Mouse (Mus musculus) limb, embryonic 14.5 days (tissue): Measurements from ENCODE around the gene Hlcs. TPM values are rescaled to one million over a fixed set of nuclear protein-coding genes. Genes with fewer than 3 reads are reported as not detected.

Source experiments
- ATAC-seq: fragments of 200-750 bp; cut with Nextera tagmentation; 2 replicates; pipeline ENCODE4 v1.8.0; 2017; ENCODE audit warnings: low read depth, moderate number of reproducible peaks, moderate TSS enrichment; ENCODE audit not compliant: low FRiP score
- DNase-seq: peaks from one replicate; pipeline ENCODE4 v3.0.0-alpha.2; 2015; ENCODE audit warnings: low spot score
- H3K27ac ChIP-seq: fragments of 300-500 bp; sonication (generic); replicated peaks from 2 replicates; pipeline ENCODE4 v1.5.1; 2014; ENCODE audit warnings: low read depth, mild to moderate bottlenecking, low read length, moderate library complexity, mixed read lengths
- H3K27me3 ChIP-seq: fragments of 300-500 bp; sonication (generic); 2 replicates; pipeline ENCODE4 v1.6.1; 2014; ENCODE audit warnings: low read length, mixed read lengths; ENCODE audit not compliant: control insufficient read depth, insufficient read depth
- H3K36me3 ChIP-seq: fragments of 300-500 bp; sonication (generic); 2 replicates; pipeline ENCODE4 v1.6.1; 2014; ENCODE audit warnings: mild to moderate bottlenecking, low read length, moderate library complexity, mixed read lengths; ENCODE audit not compliant: control insufficient read depth, insufficient read depth
- H3K4me1 ChIP-seq: fragments of 300-500 bp; sonication (generic); 2 replicates; pipeline ENCODE4 v1.6.1; 2014; ENCODE audit warnings: antibody characterized with exemption, low read length, mixed read lengths; ENCODE audit not compliant: control insufficient read depth, insufficient read depth
- H3K4me2 ChIP-seq: fragments of 300-500 bp; sonication (generic); replicated peaks from 2 replicates; pipeline ENCODE4 v1.6.1; 2014; ENCODE audit warnings: low read depth, mild to moderate bottlenecking, low read length, moderate library complexity; ENCODE audit not compliant: severe bottlenecking
- H3K4me3 ChIP-seq: fragments of 300-500 bp; sonication (generic); replicated peaks from 2 replicates; pipeline ENCODE4 v1.5.1; 2014; ENCODE audit warnings: low read length
- H3K9ac ChIP-seq: fragments of 300-500 bp; sonication (generic); 2 replicates; pipeline ENCODE4 v1.6.1; 2014; ENCODE audit warnings: mild to moderate bottlenecking, low read depth, low read length, moderate library complexity; ENCODE audit not compliant: severe bottlenecking
- H3K9me3 ChIP-seq: fragments of 300-500 bp; sonication (generic); 2 replicates; pipeline ENCODE4 v1.6.1; 2016; ENCODE audit warnings: low read length; ENCODE audit not compliant: control insufficient read depth
- POLR2A ChIP-seq: fragments of 200-500 bp; IDR thresholded peaks from 2 replicates; pipeline ENCODE4 v1.8.0; 2012; ENCODE audit warnings: inconsistent platforms, mild to moderate bottlenecking, moderate library complexity, borderline replicate concordance; ENCODE audit not compliant: insufficient read depth, insufficient read length; ENCODE audit errors: extremely low read depth
- WGBS: fragments of 180-500 bp; shearing (Covaris S2); extraction: QIAGEN DNeasy Blood & Tissue Kit; methylation state at CpG from one replicate; pipeline ENCODE4 v1.1.7; 2014; 5-methylcytosine and 5-hydroxymethylcytosine counted together
- polyA plus RNA-seq, 2 experiments: library from polyadenylated mRNA; depleted of rRNA in 1 of 2; stranded (reverse) in 1 of 2; unstranded in 1 of 2; fragments of >200 nt; fragmentation: Nextera tagmentation in 1 of 2; extraction: Ambion mirVana in 1 of 2; gene quantifications; 2 replicates each; pipeline versions ENCODE4 v1.2.1 to v1.2.3; 2012 to 2014

Gene Hlcs
- polyA plus RNA-seq, 2 experiments, result 6.3 to 7.1 TPM

DNA sequence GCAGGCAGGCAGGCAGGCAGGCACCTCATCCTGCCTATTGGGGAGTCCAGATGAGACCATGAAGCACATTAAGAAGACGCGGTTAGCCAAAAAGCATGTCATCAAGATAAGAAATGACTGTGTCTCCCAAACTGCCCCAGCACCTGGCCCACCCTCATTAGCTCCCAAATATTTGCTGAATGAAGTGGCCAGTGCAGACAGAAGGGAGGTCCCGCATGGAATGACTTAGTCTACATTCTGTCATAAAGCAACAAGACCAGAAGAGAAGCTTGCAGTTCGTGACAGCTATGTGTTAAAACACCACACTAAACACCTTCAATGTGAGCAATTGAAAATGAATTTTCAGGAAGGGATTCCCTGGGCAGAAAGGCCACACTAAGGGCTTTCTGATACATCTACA, 57.8 kb downstream of the Hlcs start:
- Histone ChIP-seq H3K9ac (no peak overlapping the region), H3K9me3 (no peaks in the 10 kb centered on the region), H3K4me2 (no peak overlapping the region), H3K36me3 (no peaks in the 10 kb centered on the region), H3K4me3 (no peak overlapping the region), H3K27ac (no peak overlapping the region), H3K4me1 (peaks cover 19% of the 10 kb centered on the region), H3K27me3 (peaks cover 10% of the 10 kb centered on the region; the same call in 1 of the 2 replicates)
- ATAC-seq, result no peak
- WGBS, result 83% methylated on average over 4 of the region's 4 CpGs
- DNase-seq, result no peak
- TF ChIP-seq POLR2A, result no peak

DNA sequence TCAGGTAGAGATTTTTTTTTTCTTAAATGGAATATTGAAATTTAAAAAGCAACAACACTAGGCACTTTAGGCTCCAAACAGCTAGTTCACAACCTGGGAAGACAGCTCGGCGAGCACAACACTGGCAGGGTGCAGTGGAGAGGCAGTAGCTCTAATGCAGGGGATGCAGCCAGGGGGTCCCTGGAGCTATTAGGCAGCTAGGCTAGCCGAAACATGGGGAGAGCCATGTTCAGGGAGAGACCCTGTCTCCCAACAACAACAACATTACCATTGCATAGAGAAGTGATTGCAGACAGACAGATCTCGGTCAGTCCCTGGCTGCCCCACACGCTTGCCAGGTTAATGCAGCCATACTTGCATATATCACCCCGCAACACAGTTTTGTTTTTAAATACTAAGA, 58.3 kb downstream of the Hlcs start:
- no peak for ATAC-seq
- Histone ChIP-seq H3K9ac (no peak overlapping the region), H3K27ac (no peak overlapping the region), H3K4me3 (no peak overlapping the region), H3K4me2 (no peak overlapping the region), H3K36me3 (no peaks in the 10 kb centered on the region), H3K9me3 (no peaks in the 10 kb centered on the region), H3K27me3 (peaks cover 10% of the 10 kb centered on the region; the same call in 1 of the 2 replicates), H3K4me1 (peaks cover 25% of the 10 kb centered on the region)
- DNase-seq, result no peak
- WGBS, result 79% methylated on average over 6 of the region's 6 CpGs
- no peak for TF ChIP-seq POLR2A

DNA sequence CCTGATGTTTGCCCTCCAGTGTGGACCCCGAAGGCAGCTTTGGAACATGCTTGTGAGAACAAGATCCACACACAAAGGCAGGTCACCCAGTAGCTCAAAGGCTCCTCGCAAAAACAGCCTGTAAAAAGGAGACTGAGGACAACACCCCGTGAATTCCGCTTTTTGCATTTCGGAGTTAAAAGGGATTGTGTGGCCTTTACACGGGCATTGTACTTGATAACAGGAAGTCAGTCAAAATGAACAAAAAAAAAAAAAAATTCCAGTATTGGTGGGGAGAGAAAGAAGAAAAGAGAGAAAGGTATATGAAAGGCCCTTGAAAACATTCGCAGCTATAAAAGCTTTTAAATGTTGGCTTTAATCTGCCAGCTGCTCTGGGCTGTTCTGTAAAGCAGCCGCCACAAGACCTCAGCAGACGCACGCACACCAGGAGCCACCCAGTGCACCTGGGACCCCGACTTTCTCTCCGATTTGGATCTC, 58.9 kb downstream of the Hlcs start:
- ATAC-seq (no peak), DNase-seq (no peak)
- TF ChIP-seq POLR2A, result no peak
- H3K27ac ChIP-seq, result peak overlapping the region; percentile 15; the same call in 1 of the 2 replicates
- H3K9ac ChIP-seq, result no peak overlapping the region
- H3K9me3 ChIP-seq, result no peaks in the 10 kb centered on the region
- peaks cover 30% of the 10 kb centered on the region for H3K4me1 ChIP-seq
- peak overlapping the region; percentile 10 for H3K4me3 ChIP-seq
- H3K36me3 ChIP-seq, result no peaks in the 10 kb centered on the region
- H3K27me3 ChIP-seq, result peaks cover 10% of the 10 kb centered on the region; the same call in 1 of the 2 replicates
- WGBS, result 22% methylated on average over 12 of the region's 12 CpGs
- peak overlapping the region; percentile 39 for H3K4me2 ChIP-seq

- peak overlapping the region; percentile 10 for H3K4me3 ChIP-seq
- ATAC-seq (peak; percentile 31; the same call in 1 of the 2 replicates), DNase-seq (no peak)
- H3K4me2 ChIP-seq, result peak overlapping the region; percentile 39
- WGBS, result 27% methylated on average over 24 of the region's 24 CpGs
- H3K9me3 ChIP-seq, result no peaks in the 10 kb centered on the region
- H3K36me3 ChIP-seq, result no peaks in the 10 kb centered on the region
- H3K9ac ChIP-seq, result no peak overlapping the region
- H3K4me1 ChIP-seq, result peaks cover 33% of the 10 kb centered on the region
- H3K27me3 ChIP-seq, result peaks cover 10% of the 10 kb centered on the region; the same call in 1 of the 2 replicates
- TF ChIP-seq POLR2A, result no peak
- H3K27ac ChIP-seq, result peak overlapping the region; percentile 15; the same call in 1 of the 2 replicates
These were observed 59.5 kb downstream of the Hlcs start for GRCm38 (mm10) chr16:94253671-94254414.

- Histone ChIP-seq H3K9me3 (no peaks in the 10 kb centered on the region), H3K27me3 (peaks cover 10% of the 10 kb centered on the region; the same call in 1 of the 2 replicates), H3K4me2 (no peak overlapping the region), H3K4me1 (peaks cover 33% of the 10 kb centered on the region), H3K27ac (no peak overlapping the region), H3K4me3 (no peak overlapping the region), H3K9ac (no peak overlapping the region), H3K36me3 (no peaks in the 10 kb centered on the region)
- WGBS, result 56% methylated on average over 13 of the region's 13 CpGs
- no peak for ATAC-seq
- TF ChIP-seq POLR2A, result no peak
- no peak for DNase-seq
These were observed 61.6 kb downstream of the Hlcs start for GRCm38 (mm10) chr16:94251756-94252155.
